19 mouse cellular contexts compared by ENCODE assay signal in the genomic region with DNA sequence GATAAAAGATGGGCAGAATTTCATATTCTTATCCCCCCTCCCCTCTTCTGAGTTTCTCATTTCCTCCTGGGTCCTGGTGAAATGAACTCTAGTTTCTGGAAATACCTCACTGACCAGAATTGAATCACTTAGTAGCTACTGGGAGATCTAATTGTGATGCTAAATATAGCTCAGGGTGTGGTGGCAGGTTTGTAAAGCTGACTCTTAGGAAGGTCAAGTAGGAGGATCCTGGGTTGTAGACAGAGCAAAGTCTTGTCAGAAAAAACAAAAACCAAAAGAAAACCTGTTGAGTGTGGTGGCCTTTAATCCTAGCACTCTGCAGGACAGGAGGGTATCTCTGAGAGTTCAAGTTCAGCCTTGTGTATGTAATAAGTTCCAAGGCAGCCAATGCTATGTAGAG. TPM values are rescaled to one million over a fixed set of nuclear protein-coding genes. Genes with fewer than 3 reads are reported as not detected.
DNase-seq lines count a peak whose midpoint lies in the region; ATAC-seq and TF ChIP-seq lines count a peak whose summit lies in the region.
"Had no signal": no experiment of that assay in that cellular context is flagged by ENCODE, and none has a peak within 500 bp of the region (broad histone marks: within the 10 kb centered on the region; RNA-seq: fewer than 3 reads in every experiment).

No protein-coding gene starts in this region.

- no peak for ATAC-seq in hindbrain, embryonic 14.5 days (ENCODE audit: low FRiP score)
- no peak for ATAC-seq in liver, embryonic 16.5 days (ENCODE audit: low read depth)
- ATAC-seq: forebrain, embryonic 15.5 days had no signal

- no peaks in the 10 kb centered on the region for H3K9me3 ChIP-seq in hindbrain, embryonic 10.5 days
- H3K9me3 ChIP-seq in hindbrain, embryonic 14.5 days (ENCODE audit: control insufficient read depth, low read length) = no peaks in the 10 kb centered on the region
- H3K9me3 ChIP-seq in E14TG2a.4 (ENCODE audit: low read length) = no peaks in the 10 kb centered on the region
- no peaks in the 10 kb centered on the region for H3K9me3 ChIP-seq in liver, embryonic 16.5 days (replicated peaks; ENCODE audit: control insufficient read depth, low read length)
- H3K9me3 ChIP-seq: embryonic facial prominence, embryonic 13.5 days; forebrain, embryonic 15.5 days; G1E; stomach, embryonic 15.5 days had no signal

- peak overlapping the region; percentile 50; the same call in 1 of the 2 replicates for H3K27ac ChIP-seq in hindbrain, embryonic 10.5 days
- H3K27ac ChIP-seq in hindbrain, embryonic 14.5 days = no peak overlapping the region
- H3K27ac ChIP-seq in liver, embryonic 16.5 days (ENCODE audit: low read length) = peak overlapping the region; percentile 86
- H3K27ac ChIP-seq: embryonic facial prominence, embryonic 13.5 days; forebrain, embryonic 15.5 days; left cerebral cortex, adult 2 months; stomach, embryonic 15.5 days had no signal

- no peaks in the 10 kb centered on the region for H3K36me3 ChIP-seq in hindbrain, embryonic 10.5 days
- no peaks in the 10 kb centered on the region for H3K36me3 ChIP-seq in hindbrain, embryonic 14.5 days (replicated peaks; ENCODE audit: control insufficient read depth, insufficient read depth)
- H3K36me3 ChIP-seq in E14TG2a.4 (ENCODE audit: insufficient read depth, low read length) = no peaks in the 10 kb centered on the region
- no peaks in the 10 kb centered on the region for H3K36me3 ChIP-seq in liver, embryonic 16.5 days (ENCODE audit: control insufficient read depth, insufficient read depth)
- H3K36me3 ChIP-seq: embryonic facial prominence, embryonic 13.5 days; forebrain, embryonic 15.5 days; G1E; stomach, embryonic 15.5 days had no signal

- H3K4me1 ChIP-seq in hindbrain, embryonic 10.5 days (replicated peaks) = peaks cover 37% of the 10 kb centered on the region
- peaks cover 17% of the 10 kb centered on the region for H3K4me1 ChIP-seq in hindbrain, embryonic 14.5 days (replicated peaks; ENCODE audit: control insufficient read depth, insufficient read depth, low read length)
- peaks cover 28% of the 10 kb centered on the region for H3K4me1 ChIP-seq in E14TG2a.4 (replicated peaks; ENCODE audit: low read depth, low read length)
- H3K4me1 ChIP-seq in liver, embryonic 16.5 days (ENCODE audit: control insufficient read depth, low read depth, low read length) = peaks cover 21% of the 10 kb centered on the region

- TF ChIP-seq CTCF in E14TG2a.4 (conservative IDR thresholded peaks at IDR 0.05; ENCODE audit: low read length) = no peak

- no peak overlapping the region for H3K4me3 ChIP-seq in hindbrain, embryonic 10.5 days
- H3K4me3 ChIP-seq in hindbrain, embryonic 14.5 days (replicated peaks; ENCODE audit: low read length) = no peak overlapping the region
- H3K4me3 ChIP-seq in E14TG2a.4 (replicated peaks; ENCODE audit: low read length) = peak overlapping the region; percentile 46; the same call in 1 of the 2 replicates
- peak overlapping the region; percentile 36 for H3K4me3 ChIP-seq in liver, embryonic 16.5 days (ENCODE audit: low read depth, low read length)
- H3K4me3 ChIP-seq: embryonic facial prominence, embryonic 13.5 days; forebrain, embryonic 15.5 days; left cerebral cortex, adult 2 months; stomach, embryonic 15.5 days had no signal

- no peak overlapping the region for H3K4me2 ChIP-seq in hindbrain, embryonic 14.5 days (replicated peaks)
- peak overlapping the region; percentile 54 for H3K4me2 ChIP-seq in liver, embryonic 16.5 days (ENCODE audit: low read depth, low read length)
- H3K4me2 ChIP-seq: embryonic facial prominence, embryonic 13.5 days; forebrain, embryonic 15.5 days; stomach, embryonic 15.5 days had no signal

- no peaks in the 10 kb centered on the region for H3K27me3 ChIP-seq in hindbrain, embryonic 10.5 days (ENCODE audit: insufficient read depth, poor library complexity, severe bottlenecking)
- no peaks in the 10 kb centered on the region for H3K27me3 ChIP-seq in hindbrain, embryonic 14.5 days (ENCODE audit: control insufficient read depth, insufficient read depth, low read length)
- H3K27me3 ChIP-seq in E14TG2a.4 (ENCODE audit: insufficient read depth, low read length) = no peaks in the 10 kb centered on the region
- H3K27me3 ChIP-seq in liver, embryonic 16.5 days (ENCODE audit: control insufficient read depth, insufficient read depth, low read depth, low read length) = no peaks in the 10 kb centered on the region
- H3K27me3 ChIP-seq: embryonic facial prominence, embryonic 13.5 days; forebrain, embryonic 15.5 days; stomach, embryonic 15.5 days had no signal

- DNase-seq in hindbrain, embryonic 10.5 days (ENCODE audit: low spot score) = no peak
- no peak for DNase-seq in hindbrain, embryonic 14.5 days (ENCODE audit: low spot score)
- peak; percentile 60 for DNase-seq in adipocyte (ENCODE audit: low spot score)
- DNase-seq in layer of hippocampus, adult 18-20 months (ENCODE audit: low spot score in 2 of 2) = no peak
- no peak for DNase-seq in ovary, postnatal 14 days (ENCODE audit: low spot score)
- DNase-seq: cerebellum, postnatal 10 days; heart, postnatal 10 days; kidney, postnatal 36 days; right cerebral cortex, postnatal 4 days; thymus, postnatal 25 days had no signal

- no peak overlapping the region for H3K9ac ChIP-seq in hindbrain, embryonic 14.5 days
- peak overlapping the region; percentile 61 for H3K9ac ChIP-seq in liver, embryonic 16.5 days (ENCODE audit: low read depth, low read length)
- H3K9ac ChIP-seq: embryonic facial prominence, embryonic 13.5 days; forebrain, embryonic 15.5 days; stomach, embryonic 15.5 days had no signal

RNA-seq across cellular contexts. Expression of a gene that starts 3.4 kb away (rescaled TPM):
- 6.9 and 8.6 TPM in 2 replicates for polyA plus RNA-seq in hindbrain, embryonic 10.5 days (2016; fragmentation: Nextera tagmentation; extraction: Ambion mirVana)
- 1.1 TPM in 1 of 2 replicates, not detected in the other for polyA plus RNA-seq in hindbrain, embryonic 14.5 days (2014; fragmentation: Nextera tagmentation; extraction: Ambion mirVana)
- polyA plus RNA-seq in liver, embryonic 16.5 days (2015; fragmentation: Nextera tagmentation; extraction: Ambion mirVana) = 4.4 and 7.4 TPM in 2 replicates
- total RNA-seq in layer of hippocampus, adult 18-20 months (2021) = under 1 TPM; 0.62 to 0.63 TPM
- total RNA-seq: gastrocnemius, adult 8-10 months; monocyte, adult 5-6 weeks had no signal

RNA-seq across cellular contexts. Expression of a gene that starts 3.4 kb away (rescaled TPM):
- 10.6 and 12.6 TPM in 2 replicates for polyA plus RNA-seq in hindbrain, embryonic 10.5 days (2016; fragmentation: Nextera tagmentation; extraction: Ambion mirVana)
- 7.2 and 8.3 TPM in 2 replicates for polyA plus RNA-seq in hindbrain, embryonic 14.5 days (2014; fragmentation: Nextera tagmentation; extraction: Ambion mirVana)
- polyA plus RNA-seq in liver, embryonic 16.5 days (2015; fragmentation: Nextera tagmentation; extraction: Ambion mirVana) = 99.6 and 112 TPM in 2 replicates
- 10 to 100 TPM; 47.0 to 47.3 TPM for total RNA-seq in layer of hippocampus, adult 18-20 months (2021)

RNA-seq across cellular contexts. Expression of a gene that starts 4.5 kb away (rescaled TPM):
- 1.8 and 2.4 TPM in 2 replicates for polyA plus RNA-seq in hindbrain, embryonic 10.5 days (2016; fragmentation: Nextera tagmentation; extraction: Ambion mirVana)
- 0.64 TPM in 1 of 2 replicates, not detected in the other for polyA plus RNA-seq in hindbrain, embryonic 14.5 days (2014; fragmentation: Nextera tagmentation; extraction: Ambion mirVana)
- 3.2 and 6.3 TPM in 2 replicates for polyA plus RNA-seq in liver, embryonic 16.5 days (2015; fragmentation: Nextera tagmentation; extraction: Ambion mirVana)
- 10 to 100 TPM; 15.7 to 19.5 TPM for total RNA-seq in layer of hippocampus, adult 18-20 months (2021)

RNA-seq across cellular contexts. Expression of a gene that starts 8.9 kb away (rescaled TPM):
- 45.2 and 49.3 TPM in 2 replicates for polyA plus RNA-seq in hindbrain, embryonic 10.5 days (2016; fragmentation: Nextera tagmentation; extraction: Ambion mirVana)
- 6.7 and 9.8 TPM in 2 replicates for polyA plus RNA-seq in hindbrain, embryonic 14.5 days (2014; fragmentation: Nextera tagmentation; extraction: Ambion mirVana)
- polyA plus RNA-seq in liver, embryonic 16.5 days (2015; fragmentation: Nextera tagmentation; extraction: Ambion mirVana) = 49.0 and 58.5 TPM in 2 replicates
- total RNA-seq in layer of hippocampus, adult 18-20 months (2021) = 10 to 100 TPM; 28.1 to 35.2 TPM
- total RNA-seq: monocyte, adult 5-6 weeks had no signal

RNA-seq across cellular contexts. Expression of a gene that starts 10.1 kb away (rescaled TPM):
- 5.5 and 8.8 TPM in 2 replicates for polyA plus RNA-seq in hindbrain, embryonic 10.5 days (2016; fragmentation: Nextera tagmentation; extraction: Ambion mirVana)
- polyA plus RNA-seq in hindbrain, embryonic 14.5 days (2014; fragmentation: Nextera tagmentation; extraction: Ambion mirVana) = 1.1 and 1.8 TPM in 2 replicates
- polyA plus RNA-seq in liver, embryonic 16.5 days (2015; fragmentation: Nextera tagmentation; extraction: Ambion mirVana) = 14.4 TPM in 2 replicates
- 1 to 10 TPM; 7.6 to 9.4 TPM for total RNA-seq in layer of hippocampus, adult 18-20 months (2021)
- total RNA-seq: monocyte, adult 5-6 weeks had no signal

Comparison
In these comparisons a context has a peak if more than half of its experiments do, and no peak if none do; other contexts are left out.
1. H3K4me3 ChIP-seq: peak in E14TG2a.4 (single experiment) and liver, embryonic 16.5 days (single experiment); none in hindbrain, embryonic 10.5 days (single experiment) and hindbrain, embryonic 14.5 days (single experiment).